Mouse (Mus musculus) hindbrain, embryonic 14.5 days (tissue): ENCODE results near the gene Gm20509. TPM values are rescaled to one million over a fixed set of nuclear protein-coding genes. Genes with fewer than 3 reads are reported as not detected.

Experiments used
- ATAC-seq: fragments of 200-750 bp; cut with Nextera tagmentation; 2 replicates; pipeline ENCODE4 v1.8.0; 2017; ENCODE audit warnings: moderate number of reproducible peaks, mild to moderate bottlenecking, moderate TSS enrichment, moderate library complexity; ENCODE audit not compliant: low FRiP score
- DNase-seq: peaks from one replicate; pipeline ENCODE4 v3.0.0-alpha.2; 2015; ENCODE audit warnings: low spot score
- H3K27ac ChIP-seq: fragments of 300-500 bp; sonication (generic); 2 replicates; pipeline ENCODE4 v1.5.1; 2014; ENCODE audit warnings: mild to moderate bottlenecking, moderate library complexity
- H3K27me3 ChIP-seq: fragments of 300-500 bp; sonication (generic); 2 replicates; pipeline ENCODE4 v1.6.1; 2014; ENCODE audit warnings: mild to moderate bottlenecking, low read length, mixed read lengths; ENCODE audit not compliant: control insufficient read depth, insufficient read depth
- H3K36me3 ChIP-seq: fragments of 300-500 bp; sonication (generic); replicated peaks from 2 replicates; pipeline ENCODE4 v1.6.1; 2014; ENCODE audit not compliant: control insufficient read depth, insufficient read depth
- H3K4me1 ChIP-seq: fragments of 300-500 bp; sonication (generic); replicated peaks from 2 replicates; pipeline ENCODE4 v1.6.1; 2014; ENCODE audit warnings: antibody characterized with exemption, low read length, mixed read lengths; ENCODE audit not compliant: control insufficient read depth, insufficient read depth
- H3K4me2 ChIP-seq: fragments of 300-500 bp; sonication (generic); replicated peaks from 2 replicates; pipeline ENCODE4 v1.6.1; 2014; ENCODE audit warnings: mild to moderate bottlenecking, moderate library complexity
- H3K4me3 ChIP-seq: fragments of 300-500 bp; sonication (generic); replicated peaks from 2 replicates; pipeline ENCODE4 v1.5.1; 2014; ENCODE audit warnings: mild to moderate bottlenecking, low read length
- H3K9ac ChIP-seq: fragments of 300-500 bp; sonication (generic); 2 replicates; pipeline ENCODE4 v1.6.1; 2014
- H3K9me3 ChIP-seq: fragments of 300-500 bp; sonication (generic); 2 replicates; pipeline ENCODE4 v1.6.1; 2016; ENCODE audit warnings: low read length; ENCODE audit not compliant: control insufficient read depth
- WGBS: fragments of 180-500 bp; shearing (Covaris S2); extraction: QIAGEN DNeasy Blood & Tissue Kit; methylation state at CpG from one replicate; pipeline ENCODE4 v1.1.7; 2014; 5-methylcytosine and 5-hydroxymethylcytosine counted together
- polyA plus RNA-seq: library from polyadenylated mRNA; unstranded; fragments of >200 nt; fragmentation: Nextera tagmentation; extraction: Ambion mirVana; gene quantifications from 2 replicates; pipeline ENCODE4 v1.2.1, GENCODE M21; 2014

Gm20509 gene
- polyA plus RNA-seq, 1 experiment from 2014 or later: not detected

GRCm38 (mm10) chr9:73090121-73090520, 12.1 kb upstream of the Gm20509 start:
- Histone ChIP-seq H3K27me3 (no peaks in the 10 kb centered on the region), H3K9ac (no peak overlapping the region), H3K27ac (no peak overlapping the region), H3K9me3 (no peaks in the 10 kb centered on the region), H3K4me1 (no peaks in the 10 kb centered on the region; the same call in 1 of the 2 replicates), H3K36me3 (no peaks in the 10 kb centered on the region), H3K4me2 (no peak overlapping the region), H3K4me3 (no peak overlapping the region)
- no peak for DNase-seq
- 76% methylated on average over 10 of the region's 10 CpGs for WGBS
- ATAC-seq: no peak

- 0% methylated on average over 1 of the region's 1 CpGs for WGBS
- H3K4me2 ChIP-seq: no peak overlapping the region
- ATAC-seq: no peak
- H3K27ac ChIP-seq: no peak overlapping the region
- no peaks in the 10 kb centered on the region for H3K36me3 ChIP-seq
- no peaks in the 10 kb centered on the region for H3K9me3 ChIP-seq
- peak; percentile 83 for DNase-seq
- H3K9ac ChIP-seq: no peak overlapping the region
- H3K4me1 ChIP-seq: no peaks in the 10 kb centered on the region; the same call in 1 of the 2 replicates
- H3K27me3 ChIP-seq: no peaks in the 10 kb centered on the region
- no peak overlapping the region for H3K4me3 ChIP-seq
Observed at GRCm38 (mm10) chr9:73091747-73092146, 10.5 kb upstream of the Gm20509 start.

GRCm38 (mm10) chr9:73094580-73094979, 7.7 kb upstream of the Gm20509 start:
- Histone ChIP-seq H3K27me3 (no peaks in the 10 kb centered on the region), H3K4me3 (no peak overlapping the region), H3K9me3 (no peaks in the 10 kb centered on the region), H3K4me1 (no peaks in the 10 kb centered on the region; the same call in 1 of the 2 replicates), H3K9ac (no peak overlapping the region), H3K27ac (0 out of 2 replicates have a peak overlapping the region, but pooled peaks have one; percentile 20), H3K36me3 (no peaks in the 10 kb centered on the region), H3K4me2 (peak overlapping the region; percentile 32; the same call in 1 of the 2 replicates)
- WGBS: 37% methylated on average over 17 of the region's 17 CpGs
- DNase-seq: peak; percentile 50
- ATAC-seq: peak; percentile 70; the same call in 1 of the 2 replicates

GRCm38 (mm10) chr9:73097898-73098297, 4.4 kb upstream of the Gm20509 start:
- no peak overlapping the region for H3K27ac ChIP-seq
- no peak overlapping the region for H3K9ac ChIP-seq
- peaks cover 13% of the 10 kb centered on the region for H3K27me3 ChIP-seq
- DNase-seq: no peak
- 72% methylated on average over 2 of the region's 2 CpGs for WGBS
- H3K9me3 ChIP-seq: no peaks in the 10 kb centered on the region
- H3K4me3 ChIP-seq: no peak overlapping the region
- no peaks in the 10 kb centered on the region; the same call in 1 of the 2 replicates for H3K4me1 ChIP-seq
- no peaks in the 10 kb centered on the region for H3K36me3 ChIP-seq
- H3K4me2 ChIP-seq: no peak overlapping the region
- ATAC-seq: no peak

GRCm38 (mm10) chr9:73101536-73101935, 734 bp upstream of the Gm20509 start, which contains the start of gene Khdc3:
Khdc3 (plus strand) TSS chr9:73101836.
- Histone ChIP-seq H3K4me1 (peaks cover 7% of the 10 kb centered on the region; the same call in 1 of the 2 replicates), H3K4me2 (no peak within 1 kb of the TSS), H3K27me3 (peaks cover 42% of the 10 kb centered on the region), H3K27ac (no peak within 1 kb of the TSS), H3K36me3 (no peaks in the 10 kb centered on the region), H3K9ac (no peak within 1 kb of the TSS), H3K9me3 (no peaks in the 10 kb centered on the region), H3K4me3 (no peak within 1 kb of the TSS)
- no peak for DNase-seq
- ATAC-seq: no peak
- 88% methylated on average over 5 of the region's 5 CpGs for WGBS

GRCm38 (mm10) chr9:73103159-73103879, 1.0 kb downstream of the Gm20509 start:
- H3K9me3 ChIP-seq: no peaks in the 10 kb centered on the region
- DNase-seq (no peak), ATAC-seq (0 out of 2 replicates have a peak, but pooled peaks have one; percentile 21)
- no peak overlapping the region for H3K27ac ChIP-seq
- peak overlapping the region; percentile 79 for H3K4me2 ChIP-seq
- H3K27me3 ChIP-seq: peaks cover 42% of the 10 kb centered on the region
- H3K36me3 ChIP-seq: no peaks in the 10 kb centered on the region
- H3K4me1 ChIP-seq: peaks cover 7% of the 10 kb centered on the region; the same call in 1 of the 2 replicates
- 5% methylated on average over 60 of the region's 60 CpGs for WGBS
- H3K9ac ChIP-seq: peak overlapping the region; percentile 56
- peak overlapping the region; percentile 38 for H3K4me3 ChIP-seq

GRCm38 (mm10) chr9:73103880-73104198, 1.6 kb downstream of the Gm20509 start:
- Histone ChIP-seq H3K36me3 (no peaks in the 10 kb centered on the region), H3K4me2 (peak overlapping the region; percentile 79), H3K27ac (no peak overlapping the region), H3K9ac (peak overlapping the region; percentile 56), H3K27me3 (peaks cover 42% of the 10 kb centered on the region), H3K4me1 (peaks cover 7% of the 10 kb centered on the region; the same call in 1 of the 2 replicates), H3K9me3 (no peaks in the 10 kb centered on the region), H3K4me3 (peak overlapping the region; percentile 38)
- WGBS: 33% methylated on average over 5 of the region's 5 CpGs
- no peak for DNase-seq
- ATAC-seq: no peak

- peaks cover 42% of the 10 kb centered on the region for H3K27me3 ChIP-seq
- no peak for ATAC-seq
Observed at GRCm38 (mm10) chr9:73105141-73105540, 2.9 kb downstream of the Gm20509 start.

GRCm38 (mm10) chr9:73105771-73106170, 3.5 kb downstream of the Gm20509 start:
- Histone ChIP-seq H3K27ac (no peak overlapping the region), H3K27me3 (peaks cover 42% of the 10 kb centered on the region), H3K4me1 (peaks cover 7% of the 10 kb centered on the region; the same call in 1 of the 2 replicates), H3K9me3 (no peaks in the 10 kb centered on the region), H3K36me3 (no peaks in the 10 kb centered on the region), H3K9ac (no peak overlapping the region), H3K4me2 (no peak overlapping the region), H3K4me3 (no peak overlapping the region)
- ATAC-seq (no peak), DNase-seq (no peak)

More at GRCm38 (mm10) chr9:73105141-73105540, 2.9 kb downstream of the Gm20509 start:
- Histone ChIP-seq H3K4me1 (peaks cover 7% of the 10 kb centered on the region; the same call in 1 of the 2 replicates), H3K9ac (no peak overlapping the region), H3K36me3 (no peaks in the 10 kb centered on the region), H3K4me3 (no peak overlapping the region), H3K27ac (no peak overlapping the region), H3K9me3 (no peaks in the 10 kb centered on the region), H3K4me2 (no peak overlapping the region)
- WGBS: 73% methylated on average over 1 of the region's 1 CpGs
- DNase-seq: no peak
